Mouse (Mus musculus) left cerebral cortex, adult 18-20 months (tissue): ENCODE data around the gene Osbpl3. TPM values are rescaled to one million over a fixed set of nuclear protein-coding genes. Genes with fewer than 3 reads are reported as not detected.

Source experiments
- DNase-seq, 2 experiments: peaks; one replicate each; pipeline ENCODE4 v3.0.0; 2021 to 2022; ENCODE audit warnings: low spot score in 2 of 2, mixed read lengths in 1 of 2
- long read RNA-seq, 2 experiments: library from polyadenylated mRNA; stranded (forward); transcript quantifications; one replicate each; pipeline ENCODE4 v2.0.0; 2021
- total RNA-seq, 2 experiments: library from RNA; stranded (reverse); gene quantifications; 2 replicates each; pipeline ENCODE4 v1.2.3; 2021

The Osbpl3 gene
- total RNA-seq: 10 to 100 TPM; 42.6 to 44.3 TPM
- long read RNA-seq, experiment 1, partial matches to known transcripts: 2 of 14 reads
- long read RNA-seq, experiment 1, other reads (novel, unspliced or antisense): 12 of 14 reads
- long read RNA-seq, experiment 2, partial matches to known transcripts: 2 of 9 reads
- long read RNA-seq, experiment 2, other reads (novel, unspliced or antisense): 7 of 9 reads

DNA sequence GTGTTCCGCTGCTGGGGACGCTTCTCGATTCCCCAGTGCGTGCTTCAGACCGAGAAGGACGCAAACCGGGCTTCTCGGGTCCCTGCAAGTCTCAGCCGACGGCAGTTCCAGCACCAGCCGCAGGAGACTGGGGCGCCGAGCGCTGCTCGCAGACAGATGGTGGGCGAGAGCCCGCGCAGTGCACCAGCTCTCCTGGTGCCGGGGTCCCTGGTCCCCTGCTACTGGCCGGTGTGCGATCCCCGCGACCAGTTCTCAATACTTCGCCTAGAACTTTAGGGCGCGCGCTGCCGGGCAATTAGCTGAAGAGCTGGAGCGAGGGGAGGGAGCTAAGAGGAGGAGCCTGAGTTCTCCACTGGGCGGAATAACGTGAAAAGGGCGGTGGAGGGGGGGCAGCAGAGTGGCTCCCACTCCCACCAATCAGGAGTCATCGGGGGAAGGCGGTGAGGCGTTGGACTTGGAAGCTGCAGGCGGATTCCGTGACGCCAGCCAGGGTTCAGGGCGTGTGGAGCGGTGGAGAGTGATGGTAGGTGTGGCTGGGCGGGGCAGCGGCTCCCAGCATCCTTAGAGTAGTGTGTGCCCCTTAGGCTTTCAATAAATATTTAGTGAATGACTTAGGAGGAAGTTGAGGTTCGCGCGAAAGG lies at the start of gene Osbpl3:
Gene Osbpl3, minus strand, starts transcription at position 373 of the 641 bp plus-strand sequence.
- DNase-seq: peak; percentile 77 to 87

DNA sequence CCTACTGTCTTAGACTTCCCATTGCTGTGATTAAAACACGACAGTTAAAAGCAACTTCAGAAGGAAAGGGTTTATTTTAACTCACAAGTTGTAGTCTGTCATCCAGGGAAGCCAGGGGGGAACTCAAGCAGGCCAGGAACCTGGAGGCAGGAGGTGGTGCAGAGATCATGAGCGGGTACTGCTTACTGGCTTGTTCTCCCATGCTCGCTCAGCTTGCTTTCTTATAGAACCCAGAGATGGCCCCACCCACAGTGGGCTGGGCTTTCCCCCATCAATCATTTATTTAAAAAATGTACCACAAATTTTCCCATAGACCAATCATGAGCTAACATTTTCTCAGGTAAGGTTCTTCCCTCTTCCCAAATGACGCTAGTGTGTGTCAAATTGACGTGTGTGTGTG lies 49.5 kb upstream of the Osbpl3 start:
- no peak for DNase-seq

DNA sequence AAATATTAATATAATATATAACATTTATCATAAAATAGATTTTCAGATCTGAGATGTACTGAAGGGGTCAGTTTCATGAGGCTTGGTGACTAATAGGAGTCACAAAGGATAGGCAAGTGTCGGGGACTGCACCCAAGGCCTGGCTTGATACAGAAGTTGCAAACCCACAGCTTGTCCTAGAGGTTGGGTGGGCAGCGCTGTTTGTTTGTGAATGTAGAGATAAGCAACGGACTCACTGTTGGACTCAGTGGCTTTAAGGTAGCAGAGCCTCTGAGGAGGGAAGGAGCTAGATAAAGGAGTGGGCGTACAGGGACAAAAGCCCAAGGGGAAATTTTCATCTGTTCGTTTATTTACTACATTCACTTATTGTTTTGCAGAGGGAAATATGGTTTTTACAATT lies 48.7 kb upstream of the Osbpl3 start:
- no peak for DNase-seq

GRCm38 (mm10) chr6:50503779-50504178 lies 47.8 kb upstream of the Osbpl3 start:
- DNase-seq: no peak

DNA sequence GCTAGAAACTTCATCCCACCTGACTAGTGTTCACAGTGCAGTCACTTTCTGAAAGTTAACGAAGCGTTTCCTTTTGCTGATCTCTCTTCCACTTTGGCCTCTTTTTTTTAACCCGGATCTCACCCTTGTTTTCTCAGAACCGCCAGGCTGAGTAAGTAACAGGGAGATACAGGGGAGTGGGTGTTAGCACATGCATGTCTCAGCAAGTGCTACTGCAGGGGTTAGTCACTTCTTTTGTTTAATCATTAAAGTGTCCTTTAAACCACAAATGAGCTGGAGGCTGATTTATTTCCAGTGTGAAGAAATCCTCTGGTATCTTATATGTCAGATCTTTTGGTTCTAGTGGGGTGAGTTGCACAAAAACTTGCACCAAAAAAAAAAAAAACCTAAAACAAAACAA lies 47.0 kb upstream of the Osbpl3 start:
- DNase-seq: no peak

DNA sequence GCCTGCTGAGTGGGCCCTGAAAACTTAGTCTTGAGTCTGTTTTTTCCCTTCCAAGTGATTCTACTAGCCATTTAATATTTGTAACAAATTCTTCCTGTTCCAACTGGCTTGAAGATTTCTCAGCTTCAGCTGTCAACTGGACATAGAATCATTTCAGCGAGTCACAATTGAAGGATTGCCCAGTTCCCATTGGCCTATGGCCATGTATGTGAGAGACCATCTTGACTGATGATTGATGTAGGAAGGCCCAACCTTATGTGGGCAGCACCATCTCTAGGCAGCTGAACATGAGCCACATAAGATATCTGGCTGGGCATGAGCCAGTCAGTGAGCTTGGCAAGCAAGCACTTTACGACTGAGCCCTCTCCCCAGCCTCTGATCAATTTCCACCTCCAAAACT lies 42.3 kb upstream of the Osbpl3 start:
- DNase-seq: no peak

DNA sequence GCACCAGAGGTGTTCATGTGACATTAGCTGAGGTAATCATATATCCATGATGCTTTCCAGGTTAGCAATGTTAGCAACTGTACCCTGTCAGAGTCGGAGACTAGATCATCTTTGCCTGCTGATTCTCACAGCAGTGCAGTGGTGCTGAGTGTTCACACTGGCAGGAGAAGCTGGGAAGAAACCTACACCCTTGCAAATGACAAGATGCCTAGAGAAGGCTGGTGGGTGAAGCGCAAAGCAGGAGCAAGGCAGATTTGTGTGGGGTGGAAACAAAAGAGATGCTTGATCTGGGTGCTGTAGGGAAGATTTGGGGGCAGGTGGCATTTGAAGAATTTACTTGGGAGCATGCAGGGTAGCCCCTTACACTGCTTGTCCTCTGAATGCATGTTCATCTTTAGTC lies 34.5 kb upstream of the Osbpl3 start:
- peak in 1 of 2 experiments; percentile 27 for DNase-seq

GRCm38 (mm10) chr6:50489380-50489779 lies 33.4 kb upstream of the Osbpl3 start:
- no peak for DNase-seq

- DNase-seq: no peak
These were observed 30.3 kb upstream of the Osbpl3 start for GRCm38 (mm10) chr6:50486035-50486902.

DNA sequence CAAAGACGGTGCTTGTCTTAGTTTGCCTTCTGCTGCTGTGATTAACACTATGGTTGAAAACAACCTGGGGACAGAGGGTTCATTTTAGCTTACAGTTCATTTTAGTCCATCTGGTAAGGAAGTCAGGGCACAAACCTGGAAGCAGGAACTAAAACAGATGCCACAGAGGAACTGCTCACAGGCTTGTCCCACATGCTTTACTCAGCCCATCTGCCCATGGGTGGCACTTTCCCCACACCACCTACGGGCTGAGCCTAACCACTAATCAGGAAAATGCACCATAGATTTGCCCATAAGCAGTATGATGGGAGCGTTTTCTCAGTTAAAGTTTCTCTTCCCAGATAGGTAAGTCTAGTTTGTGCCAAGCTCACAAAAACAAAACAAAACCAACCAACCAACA lies 27.4 kb upstream of the Osbpl3 start:
- peak in 1 of 2 experiments; percentile 16 for DNase-seq

- no peak for DNase-seq
These were observed 25.5 kb upstream of the Osbpl3 start for GRCm38 (mm10) chr6:50481460-50481859.

DNA sequence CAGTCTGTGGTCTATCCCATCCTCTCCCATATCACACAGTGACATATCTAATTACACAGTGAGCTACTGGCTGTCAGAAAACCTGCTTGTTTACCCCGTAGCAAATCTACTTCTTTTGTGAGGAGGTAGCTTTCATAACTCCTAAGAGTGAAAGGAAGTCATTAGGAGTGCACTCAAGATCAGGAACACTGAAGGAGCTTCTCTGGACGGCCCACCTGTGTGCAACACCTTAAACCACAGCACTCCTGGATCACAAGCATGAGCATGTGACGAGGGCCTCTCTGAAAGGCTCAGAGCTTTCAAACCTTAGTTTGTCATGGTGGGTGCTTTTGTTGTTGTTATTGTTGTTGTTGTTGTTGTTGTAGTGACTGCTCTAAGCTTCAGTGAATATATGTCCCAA lies 10.4 kb upstream of the Osbpl3 start:
- DNase-seq: no peak

DNA sequence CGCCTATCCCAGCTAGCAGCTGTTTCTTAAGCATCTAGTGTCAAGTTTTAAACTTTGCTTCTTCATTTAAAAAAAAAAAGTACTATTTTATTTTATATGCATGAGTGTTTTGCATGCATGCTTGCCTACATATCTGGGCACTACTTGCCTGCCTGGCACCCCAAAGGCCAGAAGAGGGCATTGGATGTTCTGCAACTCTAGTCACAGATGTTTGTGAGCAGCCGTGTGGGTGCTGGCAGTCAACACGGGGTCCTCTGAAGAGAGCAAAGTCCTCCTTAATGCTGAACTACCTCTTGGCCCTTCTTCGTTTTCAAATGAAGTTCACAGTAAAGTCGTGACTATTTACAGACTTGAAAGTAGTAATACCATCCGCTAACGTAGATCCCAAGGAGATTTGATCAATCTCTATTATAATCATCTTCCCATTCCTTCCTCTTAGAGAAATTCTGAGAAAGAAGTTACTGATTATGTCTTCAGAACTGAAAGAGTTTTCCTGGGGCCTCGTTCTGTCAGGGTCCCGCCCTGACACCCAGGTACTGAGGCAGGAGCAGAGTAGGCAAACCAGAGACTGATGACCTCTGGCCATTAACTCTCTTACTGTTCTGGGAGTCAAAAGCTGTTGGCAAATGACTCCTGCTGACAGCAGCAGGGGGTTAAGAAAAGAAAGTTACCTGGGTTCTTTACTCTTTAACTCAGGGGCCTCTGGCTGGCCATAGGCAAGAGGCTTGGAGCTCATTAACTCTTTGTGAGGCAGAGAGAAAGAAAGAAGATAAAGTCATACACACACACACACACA lies 8.9 kb upstream of the Osbpl3 start:
- DNase-seq: no peak

DNA sequence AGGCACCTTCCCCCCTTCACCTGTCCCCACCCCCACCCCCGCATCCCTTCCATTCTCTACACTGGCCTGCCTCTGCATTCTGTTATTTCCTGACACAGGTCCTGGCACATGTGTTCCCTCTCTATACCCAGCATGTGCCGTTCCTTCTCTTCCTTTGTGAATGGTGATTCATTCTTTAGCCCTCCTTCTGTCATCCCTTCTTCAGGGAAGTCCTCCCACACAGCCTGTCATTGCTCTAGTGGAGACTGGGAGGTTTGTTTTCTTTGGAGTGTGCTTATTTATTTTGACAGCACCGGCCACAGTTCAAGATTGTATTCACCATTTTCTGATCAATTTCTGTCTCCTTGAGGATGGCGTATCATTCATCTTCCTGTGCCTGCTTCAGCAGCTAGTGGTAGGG lies 6.0 kb upstream of the Osbpl3 start:
- no peak for DNase-seq

GRCm38 (mm10) chr6:50461585-50461984 lies 5.6 kb upstream of the Osbpl3 start:
- DNase-seq: no peak

GRCm38 (mm10) chr6:50460646-50461045 lies 4.6 kb upstream of the Osbpl3 start:
- DNase-seq: no peak

DNA sequence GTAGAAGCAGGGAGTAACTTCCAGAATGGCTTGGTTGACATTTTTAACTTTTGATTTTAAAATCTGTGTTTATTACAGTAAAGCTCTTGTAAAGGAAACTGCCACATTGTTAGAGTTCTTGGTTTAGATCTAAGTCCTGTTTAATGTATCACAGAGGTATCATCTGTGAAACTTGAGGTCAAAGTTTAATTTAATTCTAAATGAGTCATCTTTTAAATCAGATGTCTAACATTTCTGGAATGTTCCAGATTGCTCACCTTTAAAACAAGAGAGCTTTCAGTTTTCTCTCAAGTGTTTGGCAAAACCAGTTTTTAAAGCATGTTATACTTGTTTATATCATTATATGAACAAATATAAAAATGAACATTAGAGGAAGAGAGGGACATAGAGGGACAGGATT lies 4.2 kb upstream of the Osbpl3 start:
- DNase-seq: no peak

DNA sequence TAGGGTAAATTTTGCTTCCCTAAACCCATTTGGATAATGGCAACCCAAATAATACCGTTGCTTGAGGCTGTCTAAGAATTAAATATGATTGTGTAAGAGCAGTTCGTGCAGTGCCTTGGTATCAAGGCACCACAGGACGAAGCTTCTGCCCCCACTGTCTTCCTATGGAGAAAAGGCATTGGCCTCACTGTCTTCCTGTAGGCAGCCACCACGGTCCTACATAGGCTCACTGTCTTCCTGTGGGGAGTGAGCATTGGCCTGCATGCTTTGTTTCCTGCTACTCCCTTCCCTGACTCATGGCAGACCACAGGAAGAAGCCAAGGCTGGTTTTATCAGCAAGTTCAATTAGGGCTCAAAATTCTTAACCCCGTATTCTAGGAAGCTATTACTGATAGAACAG lies 3.3 kb upstream of the Osbpl3 start:
- DNase-seq: no peak

DNA sequence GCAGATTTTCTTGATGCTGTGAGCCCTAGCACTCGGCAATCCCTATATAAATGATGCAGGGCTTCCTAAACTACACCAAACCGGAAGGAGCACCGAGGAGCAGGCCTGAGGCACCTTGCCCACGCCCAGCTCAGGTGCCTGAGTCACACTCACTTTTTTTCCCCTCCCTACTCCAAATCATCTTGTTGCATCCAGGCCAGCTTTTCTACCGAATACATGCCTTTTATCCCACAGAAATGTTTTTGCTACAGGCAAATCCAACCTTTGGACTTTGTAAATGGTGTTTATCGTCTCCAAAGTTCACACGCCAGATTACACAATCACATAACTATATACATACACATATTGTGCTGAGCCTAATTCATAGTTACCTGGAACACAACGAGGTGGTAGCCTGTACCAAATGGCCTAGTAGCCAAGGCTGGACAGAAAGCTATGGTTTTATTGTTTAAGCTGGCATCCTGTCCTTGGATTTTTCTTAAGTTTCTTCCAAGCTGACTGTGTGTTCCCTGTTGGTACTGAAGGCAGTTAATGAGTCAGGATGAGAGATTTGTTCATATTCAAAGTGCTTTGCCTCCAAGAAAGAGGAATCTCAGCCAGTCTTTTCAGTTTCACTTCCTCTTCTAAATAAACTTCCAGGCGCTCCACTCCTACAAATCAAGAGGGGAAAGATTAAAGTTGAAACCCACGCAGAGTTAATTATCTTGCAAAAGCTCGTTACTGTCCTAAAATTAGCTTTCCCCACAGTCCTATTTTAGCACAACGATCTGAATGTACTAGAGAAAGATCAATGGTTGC lies 1.7 kb upstream of the Osbpl3 start:
- no peak for DNase-seq

- no peak for DNase-seq
These were observed 705 bp upstream of the Osbpl3 start for GRCm38 (mm10) chr6:50456706-50457105.
